In genomic region chr2:181242314-181242665, GRCm38 (mm10) we compare ENCODE assay signal across 9 mouse cellular contexts. TPM values are rescaled to one million over a fixed set of nuclear protein-coding genes. Genes with fewer than 3 reads are reported as not detected.
DNase-seq lines count a peak whose midpoint lies in the region; ATAC-seq and TF ChIP-seq lines count a peak whose summit lies in the region.
"Had no signal": no experiment of that assay in that cellular context is flagged by ENCODE, and none has a peak within 500 bp of the region (broad histone marks: within the 10 kb centered on the region; RNA-seq: fewer than 3 reads in every experiment).

No protein-coding gene starts in this region.

- peak overlapping the region; percentile 66; the same call in 1 of the 2 replicates for H3K27ac ChIP-seq in lung, postnatal 0 days (ENCODE audit: low read length)
- no peak overlapping the region for H3K27ac ChIP-seq in embryonic facial prominence, embryonic 15.5 days (replicated peaks)
- H3K27ac ChIP-seq in hindbrain, postnatal 0 days, result no peak overlapping the region
- H3K27ac ChIP-seq in neural tube, embryonic 12.5 days, result no peak overlapping the region

- 0 out of 2 replicates have a peak, but pooled peaks cover 13% of the 10 kb centered on the region for H3K36me3 ChIP-seq in lung, postnatal 0 days (ENCODE audit: insufficient read depth, low read length)
- H3K36me3 ChIP-seq in embryonic facial prominence, embryonic 15.5 days, result 0 out of 2 replicates have a peak, but pooled peaks cover 3% of the 10 kb centered on the region
- H3K36me3 ChIP-seq in hindbrain, postnatal 0 days (ENCODE audit: insufficient read depth, low read length), result no peaks in the 10 kb centered on the region
- H3K36me3 ChIP-seq in neural tube, embryonic 12.5 days, result no peaks in the 10 kb centered on the region

- H3K9me3 ChIP-seq in lung, postnatal 0 days (ENCODE audit: low read length), result no peaks in the 10 kb centered on the region
- H3K9me3 ChIP-seq in embryonic facial prominence, embryonic 15.5 days (replicated peaks), result no peaks in the 10 kb centered on the region
- 0 out of 2 replicates have a peak, but pooled peaks cover 2% of the 10 kb centered on the region for H3K9me3 ChIP-seq in hindbrain, postnatal 0 days (ENCODE audit: low read length)
- H3K9me3 ChIP-seq in neural tube, embryonic 12.5 days, result no peaks in the 10 kb centered on the region

- TF ChIP-seq CTCF in lung, postnatal 0 days (IDR thresholded peaks at IDR 0.05), result no peak
- TF ChIP-seq CTCF in hindbrain, postnatal 0 days (IDR thresholded peaks at IDR 0.05; ENCODE audit: low read depth), result no peak

- H3K9ac ChIP-seq in lung, postnatal 0 days (replicated peaks; ENCODE audit: low read depth), result peak overlapping the region; percentile 78; the same call in 1 of the 2 replicates
- no peak overlapping the region for H3K9ac ChIP-seq in embryonic facial prominence, embryonic 15.5 days
- H3K9ac ChIP-seq in hindbrain, postnatal 0 days (replicated peaks; ENCODE audit: low read length), result no peak overlapping the region
- H3K9ac ChIP-seq in neural tube, embryonic 12.5 days, result no peak overlapping the region

- intact Hi-C loops in left cerebral cortex, postnatal 36 days (cut with DNase I), result no loop called here
- intact Hi-C loops in left cerebral cortex, postnatal 25 days (cut with DNase I), result no loop called here

- H3K4me2 ChIP-seq in lung, postnatal 0 days (replicated peaks; ENCODE audit: low read depth, low read length), result peak overlapping the region; percentile 64
- H3K4me2 ChIP-seq in embryonic facial prominence, embryonic 15.5 days (replicated peaks), result peak overlapping the region; percentile 59
- peak overlapping the region; percentile 42; the same call in 1 of the 2 replicates for H3K4me2 ChIP-seq in hindbrain, postnatal 0 days (ENCODE audit: low read depth, low read length)
- peak overlapping the region; percentile 53 for H3K4me2 ChIP-seq in neural tube, embryonic 12.5 days (replicated peaks)

- H3K4me1 ChIP-seq in lung, postnatal 0 days (ENCODE audit: insufficient read depth, low read depth, low read length), result peaks cover 12% of the 10 kb centered on the region; the same call in 1 of the 2 replicates
- H3K4me1 ChIP-seq in embryonic facial prominence, embryonic 15.5 days, result peaks cover 10% of the 10 kb centered on the region
- no peaks in the 10 kb centered on the region for H3K4me1 ChIP-seq in hindbrain, postnatal 0 days (ENCODE audit: insufficient read depth, low read length)
- no peaks in the 10 kb centered on the region for H3K4me1 ChIP-seq in neural tube, embryonic 12.5 days

- no peaks in the 10 kb centered on the region for H3K27me3 ChIP-seq in lung, postnatal 0 days (replicated peaks; ENCODE audit: insufficient read depth, low read length)
- H3K27me3 ChIP-seq in embryonic facial prominence, embryonic 15.5 days, result no peaks in the 10 kb centered on the region
- H3K27me3 ChIP-seq in hindbrain, postnatal 0 days (ENCODE audit: insufficient read depth, low read length), result no peaks in the 10 kb centered on the region
- no peaks in the 10 kb centered on the region for H3K27me3 ChIP-seq in neural tube, embryonic 12.5 days (replicated peaks)

- no peak for DNase-seq in lung, postnatal 0 days (ENCODE audit: low spot score)
- no peak for DNase-seq in lung, adult 18-20 months
- no peak for DNase-seq in hindbrain, postnatal 0 days (ENCODE audit: low spot score)
- no peak for DNase-seq in left cerebral cortex, postnatal 36 days (ENCODE audit: low spot score in 2 of 2)
- DNase-seq in left cerebral cortex, postnatal 25 days (ENCODE audit: low spot score in 2 of 2), result no peak
- no peak for DNase-seq in spleen, adult 12 weeks (ENCODE audit: low spot score)

- peak overlapping the region; percentile 76 for H3K4me3 ChIP-seq in lung, postnatal 0 days (ENCODE audit: low read depth, low read length)
- H3K4me3 ChIP-seq in embryonic facial prominence, embryonic 15.5 days (replicated peaks), result peak overlapping the region; percentile 48
- no peak overlapping the region for H3K4me3 ChIP-seq in hindbrain, postnatal 0 days (ENCODE audit: low read length)
- no peak overlapping the region for H3K4me3 ChIP-seq in neural tube, embryonic 12.5 days

- WGBS in lung, postnatal 0 days, result 30% methylated on average over 3 of the region's 3 CpGs
- WGBS in embryonic facial prominence, embryonic 15.5 days, result 44% methylated on average over 3 of the region's 3 CpGs
- 70% methylated on average over 3 of the region's 3 CpGs for WGBS in hindbrain, postnatal 0 days
- WGBS in neural tube, embryonic 12.5 days, result 63% methylated on average over 3 of the region's 3 CpGs

- TF ChIP-seq EP300 in lung, postnatal 0 days (IDR thresholded peaks at IDR 0.05), result no peak

- no peak; the same call in 1 of the 2 replicates for ATAC-seq in lung, postnatal 0 days
- ATAC-seq in embryonic facial prominence, embryonic 15.5 days (ENCODE audit: insufficient number of reproducible peaks, low FRiP score, low TSS enrichment, low read depth), result no peak
- ATAC-seq in hindbrain, postnatal 0 days, result no peak
- no peak for ATAC-seq in neural tube, embryonic 12.5 days (ENCODE audit: low FRiP score, low read depth)

RNA-seq across cellular contexts. Expression of gene Helz2, which starts 0.5 kb away (rescaled TPM):
- 3.1 and 3.5 TPM in 2 replicates for polyA plus RNA-seq in lung, postnatal 0 days (2015; fragmentation: Nextera tagmentation; extraction: Ambion mirVana)
- polyA plus RNA-seq in embryonic facial prominence, embryonic 15.5 days (2015; fragmentation: Nextera tagmentation; extraction: Ambion mirVana), result 0.99 and 1.1 TPM in 2 replicates
- total RNA-seq in hindbrain, postnatal 0 days (2014; rRNA removed), result 2.8 and 5.7 TPM in 2 replicates
- polyA plus RNA-seq in hindbrain, postnatal 0 days (2015; fragmentation: Nextera tagmentation; extraction: Ambion mirVana), result 0.19 and 0.24 TPM in 2 replicates
- polyA plus RNA-seq in neural tube, embryonic 12.5 days (2016; fragmentation: Nextera tagmentation; extraction: Ambion mirVana), result 0.43 and 0.70 TPM in 2 replicates
- 1 to 10 TPM; 1.7 to 3.6 TPM for total RNA-seq in left cerebral cortex, postnatal 36 days (2021)
- 1 to 10 TPM; 2.2 to 2.5 TPM for total RNA-seq in left cerebral cortex, postnatal 25 days (2021)

RNA-seq across cellular contexts. Expression of gene Fndc11, which starts 22.5 kb away (rescaled TPM):
- 0.86 and 0.91 TPM in 2 replicates for polyA plus RNA-seq in lung, postnatal 0 days (2015; fragmentation: Nextera tagmentation; extraction: Ambion mirVana)
- 0.20 and 0.23 TPM in 2 replicates for polyA plus RNA-seq in embryonic facial prominence, embryonic 15.5 days (2015; fragmentation: Nextera tagmentation; extraction: Ambion mirVana)
- total RNA-seq in hindbrain, postnatal 0 days (2014; rRNA removed), result 2.2 and 2.8 TPM in 2 replicates
- polyA plus RNA-seq in hindbrain, postnatal 0 days (2015; fragmentation: Nextera tagmentation; extraction: Ambion mirVana), result 0.25 and 0.52 TPM in 2 replicates
- polyA plus RNA-seq in neural tube, embryonic 12.5 days (2016; fragmentation: Nextera tagmentation; extraction: Ambion mirVana), result not detected in 2 replicates
- total RNA-seq in left cerebral cortex, postnatal 36 days (2021), result not detected
- under 1 TPM in 1 of 2 experiments, not detected in 1; 0.30 TPM for total RNA-seq in left cerebral cortex, postnatal 25 days (2021)
- total RNA-seq: left cerebral cortex, adult 2 months had no signal

RNA-seq across cellular contexts. Expression of gene Srms, which starts 29.3 kb away (rescaled TPM):
- polyA plus RNA-seq in lung, postnatal 0 days (2015; fragmentation: Nextera tagmentation; extraction: Ambion mirVana), result 2.5 and 2.6 TPM in 2 replicates
- 0.64 and 0.76 TPM in 2 replicates for polyA plus RNA-seq in embryonic facial prominence, embryonic 15.5 days (2015; fragmentation: Nextera tagmentation; extraction: Ambion mirVana)
- 0.07 and 0.47 TPM in 2 replicates for total RNA-seq in hindbrain, postnatal 0 days (2014; rRNA removed)
- polyA plus RNA-seq in hindbrain, postnatal 0 days (2015; fragmentation: Nextera tagmentation; extraction: Ambion mirVana), result 0.09 and 0.18 TPM in 2 replicates
- polyA plus RNA-seq in neural tube, embryonic 12.5 days (2016; fragmentation: Nextera tagmentation; extraction: Ambion mirVana), result 0.11 and 0.18 TPM in 2 replicates
- total RNA-seq in left cerebral cortex, postnatal 36 days (2021), result under 1 TPM; 0.25 to 0.50 TPM
- under 1 TPM in 1 of 2 experiments, not detected in 1; 0.21 TPM for total RNA-seq in left cerebral cortex, postnatal 25 days (2021)

RNA-seq across cellular contexts. Expression of gene Ptk6, which starts 39.7 kb away (rescaled TPM):
- 0.23 and 0.25 TPM in 2 replicates for polyA plus RNA-seq in lung, postnatal 0 days (2015; fragmentation: Nextera tagmentation; extraction: Ambion mirVana)
- 1.5 and 1.6 TPM in 2 replicates for polyA plus RNA-seq in embryonic facial prominence, embryonic 15.5 days (2015; fragmentation: Nextera tagmentation; extraction: Ambion mirVana)
- not detected in 2 replicates for total RNA-seq in hindbrain, postnatal 0 days (2014; rRNA removed)
- not detected in 2 replicates for polyA plus RNA-seq in hindbrain, postnatal 0 days (2015; fragmentation: Nextera tagmentation; extraction: Ambion mirVana)
- polyA plus RNA-seq in neural tube, embryonic 12.5 days (2016; fragmentation: Nextera tagmentation; extraction: Ambion mirVana), result not detected in 2 replicates
- total RNA-seq in left cerebral cortex, postnatal 36 days (2021), result not detected
- under 1 TPM in 1 of 2 experiments, not detected in 1; 0.09 TPM for total RNA-seq in left cerebral cortex, postnatal 25 days (2021)

RNA-seq across cellular contexts. Expression of gene Gmeb2, which starts 45.5 kb away (rescaled TPM):
- polyA plus RNA-seq in lung, postnatal 0 days (2015; fragmentation: Nextera tagmentation; extraction: Ambion mirVana), result 7.6 and 7.8 TPM in 2 replicates
- polyA plus RNA-seq in embryonic facial prominence, embryonic 15.5 days (2015; fragmentation: Nextera tagmentation; extraction: Ambion mirVana), result 14.7 and 14.8 TPM in 2 replicates
- total RNA-seq in hindbrain, postnatal 0 days (2014; rRNA removed), result 19.2 and 25.2 TPM in 2 replicates
- polyA plus RNA-seq in hindbrain, postnatal 0 days (2015; fragmentation: Nextera tagmentation; extraction: Ambion mirVana), result 8.6 and 8.9 TPM in 2 replicates
- 20.6 and 21.4 TPM in 2 replicates for polyA plus RNA-seq in neural tube, embryonic 12.5 days (2016; fragmentation: Nextera tagmentation; extraction: Ambion mirVana)
- 10 to 100 TPM; 20.1 to 23.4 TPM for total RNA-seq in left cerebral cortex, postnatal 36 days (2021)
- 10 to 100 TPM; 21.3 to 23.9 TPM for total RNA-seq in left cerebral cortex, postnatal 25 days (2021)

Comparison
In these comparisons a context has a peak if more than half of its experiments do, and no peak if none do; other contexts are left out.
1. H3K4me3 ChIP-seq: peak in lung, postnatal 0 days (single experiment) and embryonic facial prominence, embryonic 15.5 days (single experiment); none in hindbrain, postnatal 0 days (single experiment) and neural tube, embryonic 12.5 days (single experiment).
2. Peak in every context shown above with its lines, with median percentiles within 50 percentile points of each other: H3K4me2 ChIP-seq.